Mouse (Mus musculus): ENCODE measurements around the gene Prr19. TPM values are rescaled to one million over a fixed set of nuclear protein-coding genes. Genes with fewer than 3 reads are reported as not detected.

Prr19 gene
- polyA plus RNA-seq, 1 experiment from 2014 or later: 0.13 TPM

DNA sequence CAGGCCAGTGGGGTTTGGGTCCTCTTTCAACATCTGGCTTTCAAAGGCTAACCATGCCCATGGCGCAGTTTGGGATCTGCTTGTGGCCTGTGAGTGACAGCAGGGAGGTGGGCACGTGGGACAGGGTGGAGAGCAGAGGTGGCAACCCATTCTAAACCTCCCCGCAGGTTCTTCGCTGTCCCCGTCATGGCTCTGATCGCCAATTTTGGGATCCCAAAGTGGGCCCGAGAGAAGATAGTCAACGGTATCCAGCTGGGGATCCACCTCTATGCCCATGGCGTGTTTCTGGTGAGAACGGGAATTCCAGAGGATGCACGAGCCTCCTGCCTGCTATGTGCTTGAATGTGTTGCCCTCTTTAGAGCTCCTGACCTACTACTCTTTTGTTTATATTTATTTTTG lies 10.0 kb downstream of the Prr19 start:
- Histone ChIP-seq H3K4me2 (ENCODE audit: low read depth, low read length) (no peak overlapping the region), H3K9me3 (ENCODE audit: control insufficient read depth, low read length) (no peaks in the 10 kb centered on the region), H3K9ac (ENCODE audit: low read length) (no peak overlapping the region), H3K4me3 (ENCODE audit: low read length) (no peak overlapping the region), H3K36me3 (ENCODE audit: control insufficient read depth, insufficient read depth, low read length) (no peaks in the 10 kb centered on the region), H3K27ac (ENCODE audit: low read length) (no peak overlapping the region), H3K4me1 (replicated peaks; ENCODE audit: control insufficient read depth, insufficient read depth, low read length) (peaks cover 14% of the 10 kb centered on the region), H3K27me3 (ENCODE audit: control insufficient read depth, insufficient read depth, low read depth, low read length) (peaks cover 50% of the 10 kb centered on the region)
- no peak for ATAC-seq (ENCODE audit: low read depth)
- 70% methylated on average over 11 of the region's 11 CpGs for WGBS

- H3K9ac ChIP-seq (ENCODE audit: low read length): no peak overlapping the region
- no peak overlapping the region for H3K27ac ChIP-seq (ENCODE audit: low read length)
- H3K4me2 ChIP-seq (ENCODE audit: low read depth, low read length): no peak overlapping the region
- no peak overlapping the region for H3K4me3 ChIP-seq (ENCODE audit: low read length)
- H3K4me1 ChIP-seq (replicated peaks; ENCODE audit: control insufficient read depth, insufficient read depth, low read length): peaks cover 22% of the 10 kb centered on the region
- WGBS: 31% methylated on average over 7 of the region's 7 CpGs
- no peaks in the 10 kb centered on the region for H3K9me3 ChIP-seq (ENCODE audit: control insufficient read depth, low read length)
- no peak for ATAC-seq (ENCODE audit: low read depth)
- H3K27me3 ChIP-seq (ENCODE audit: control insufficient read depth, insufficient read depth, low read depth, low read length): peaks cover 44% of the 10 kb centered on the region
- H3K36me3 ChIP-seq (ENCODE audit: control insufficient read depth, insufficient read depth, low read length): no peaks in the 10 kb centered on the region
Measured at GRCm38 (mm10) chr7:25313325-25313724, 12.1 kb downstream of the Prr19 start.

GRCm38 (mm10) chr7:25314606-25315305 lies 13.5 kb downstream of the Prr19 start:
- Histone ChIP-seq H3K4me3 (ENCODE audit: low read length) (peak overlapping the region; percentile 51), H3K4me2 (ENCODE audit: low read depth, low read length) (peak overlapping the region; percentile 77), H3K36me3 (ENCODE audit: control insufficient read depth, insufficient read depth, low read length) (no peaks in the 10 kb centered on the region), H3K27ac (ENCODE audit: low read length) (no peak overlapping the region), H3K27me3 (ENCODE audit: control insufficient read depth, insufficient read depth, low read depth, low read length) (peaks cover 41% of the 10 kb centered on the region), H3K9me3 (ENCODE audit: control insufficient read depth, low read length) (no peaks in the 10 kb centered on the region), H3K9ac (ENCODE audit: low read length) (peak overlapping the region; percentile 49), H3K4me1 (replicated peaks; ENCODE audit: control insufficient read depth, insufficient read depth, low read length) (peaks cover 22% of the 10 kb centered on the region)
- ATAC-seq (ENCODE audit: low read depth): no peak
- 2% methylated on average over 49 of the region's 51 CpGs for WGBS

DNA sequence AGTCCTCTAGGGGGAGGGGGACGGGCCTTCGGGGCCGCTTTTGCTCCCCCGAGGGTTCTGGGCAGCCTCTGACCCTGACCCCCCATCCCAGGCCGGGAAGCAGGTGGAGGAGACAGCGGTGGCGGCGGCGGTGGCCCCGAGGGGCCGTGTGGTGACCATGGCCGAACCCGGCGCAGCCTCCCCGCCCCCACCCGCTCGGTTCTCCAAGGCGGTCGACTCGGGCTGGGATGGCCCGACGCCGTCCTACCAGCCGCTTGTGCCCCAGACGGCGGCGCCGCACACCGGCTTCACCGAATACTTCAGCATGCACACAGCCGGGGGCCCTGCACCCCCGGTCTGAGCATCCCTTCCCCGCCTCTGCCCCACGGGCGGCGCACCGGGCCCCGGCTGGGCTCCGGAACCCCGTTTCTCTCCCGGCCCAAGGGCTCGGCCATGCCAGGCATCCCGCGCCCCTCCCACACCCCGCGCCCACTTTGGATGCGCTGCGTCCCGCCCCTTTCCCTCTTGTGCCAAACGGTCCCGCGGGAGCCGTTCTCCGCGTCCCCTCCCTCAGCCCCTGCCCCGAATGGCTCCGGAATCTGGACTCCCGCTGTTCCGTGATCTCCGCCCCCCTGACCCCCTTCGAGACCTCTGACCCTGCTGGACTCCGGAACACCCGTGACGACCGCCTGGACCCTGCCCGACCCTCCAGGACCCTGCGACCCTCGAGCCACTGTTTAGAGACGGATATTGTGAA lies 14.3 kb downstream of the Prr19 start:
- Histone ChIP-seq H3K9me3 (ENCODE audit: control insufficient read depth, low read length) (no peaks in the 10 kb centered on the region), H3K36me3 (ENCODE audit: control insufficient read depth, insufficient read depth, low read length) (no peaks in the 10 kb centered on the region), H3K4me1 (replicated peaks; ENCODE audit: control insufficient read depth, insufficient read depth, low read length) (peaks cover 22% of the 10 kb centered on the region), H3K4me2 (ENCODE audit: low read depth, low read length) (peak overlapping the region; percentile 77), H3K27ac (ENCODE audit: low read length) (no peak overlapping the region), H3K27me3 (ENCODE audit: control insufficient read depth, insufficient read depth, low read depth, low read length) (peaks cover 41% of the 10 kb centered on the region), H3K4me3 (ENCODE audit: low read length) (peak overlapping the region; percentile 51), H3K9ac (ENCODE audit: low read length) (peak overlapping the region; percentile 49)
- under 1% methylated on average over 55 of the region's 69 CpGs for WGBS
- ATAC-seq (ENCODE audit: low read depth): no peak

- Histone ChIP-seq H3K4me2 (ENCODE audit: low read depth, low read length) (peak within 1 kb of the TSS; percentile 78), H3K27ac (ENCODE audit: low read length) (peak within 1 kb of the TSS; percentile 84), H3K9ac (ENCODE audit: low read length) (peak within 1 kb of the TSS; percentile 74), H3K4me3 (ENCODE audit: low read length) (peak within 1 kb of the TSS; percentile 55), H3K36me3 (ENCODE audit: control insufficient read depth, insufficient read depth, low read length) (no peaks in the 10 kb centered on the region), H3K9me3 (ENCODE audit: control insufficient read depth, low read length) (no peaks in the 10 kb centered on the region), H3K27me3 (ENCODE audit: control insufficient read depth, insufficient read depth, low read depth, low read length) (peaks cover 38% of the 10 kb centered on the region), H3K4me1 (replicated peaks; ENCODE audit: control insufficient read depth, insufficient read depth, low read length) (peaks cover 25% of the 10 kb centered on the region)
- WGBS: under 1% methylated on average over 52 of the region's 52 CpGs
- ATAC-seq (ENCODE audit: low read depth): peak; percentile 99
Measured at GRCm38 (mm10) chr7:25316532-25317445, 15.6 kb downstream of the Prr19 start, which contains the start of gene Megf8. Megf8 (plus strand) TSS chr7:25317164.

GRCm38 (mm10) chr7:25317446-25317999 lies 16.3 kb downstream of the Prr19 start:
- H3K36me3 ChIP-seq (ENCODE audit: control insufficient read depth, insufficient read depth, low read length): no peaks in the 10 kb centered on the region
- H3K27ac ChIP-seq (ENCODE audit: low read length): peak overlapping the region; percentile 84
- H3K4me1 ChIP-seq (replicated peaks; ENCODE audit: control insufficient read depth, insufficient read depth, low read length): peaks cover 30% of the 10 kb centered on the region
- no peaks in the 10 kb centered on the region for H3K9me3 ChIP-seq (ENCODE audit: control insufficient read depth, low read length)
- H3K4me2 ChIP-seq (ENCODE audit: low read depth, low read length): peak overlapping the region; percentile 78
- whole genome bisulfite sequencing: 7% methylated on average over 21 of the region's 21 CpGs
- H3K4me3 ChIP-seq (ENCODE audit: low read length): peak overlapping the region; percentile 55
- H3K27me3 ChIP-seq (ENCODE audit: control insufficient read depth, insufficient read depth, low read depth, low read length): peaks cover 34% of the 10 kb centered on the region
- no peak for ATAC-seq (ENCODE audit: low read depth)
- H3K9ac ChIP-seq (ENCODE audit: low read length): peak overlapping the region; percentile 74

GRCm38 (mm10) chr7:25322058-25322484 lies 20.9 kb downstream of the Prr19 start:
- H3K36me3 ChIP-seq (ENCODE audit: control insufficient read depth, insufficient read depth, low read length): no peaks in the 10 kb centered on the region
- peak overlapping the region; percentile 34 for H3K4me2 ChIP-seq (ENCODE audit: low read depth, low read length)
- H3K27ac ChIP-seq (ENCODE audit: low read length): peak overlapping the region; percentile 85
- ATAC-seq (ENCODE audit: low read depth): peak; percentile 89
- WGBS: 8% methylated on average over 6 of the region's 6 CpGs
- H3K4me3 ChIP-seq (ENCODE audit: low read length): peak overlapping the region; percentile 22; the same call in 1 of the 2 replicates
- H3K9me3 ChIP-seq (ENCODE audit: control insufficient read depth, low read length): no peaks in the 10 kb centered on the region
- no peaks in the 10 kb centered on the region for H3K27me3 ChIP-seq (ENCODE audit: control insufficient read depth, insufficient read depth, low read depth, low read length)
- H3K9ac ChIP-seq (ENCODE audit: low read length): peak overlapping the region; percentile 42
- peaks cover 16% of the 10 kb centered on the region for H3K4me1 ChIP-seq (replicated peaks; ENCODE audit: control insufficient read depth, insufficient read depth, low read length)

DNA sequence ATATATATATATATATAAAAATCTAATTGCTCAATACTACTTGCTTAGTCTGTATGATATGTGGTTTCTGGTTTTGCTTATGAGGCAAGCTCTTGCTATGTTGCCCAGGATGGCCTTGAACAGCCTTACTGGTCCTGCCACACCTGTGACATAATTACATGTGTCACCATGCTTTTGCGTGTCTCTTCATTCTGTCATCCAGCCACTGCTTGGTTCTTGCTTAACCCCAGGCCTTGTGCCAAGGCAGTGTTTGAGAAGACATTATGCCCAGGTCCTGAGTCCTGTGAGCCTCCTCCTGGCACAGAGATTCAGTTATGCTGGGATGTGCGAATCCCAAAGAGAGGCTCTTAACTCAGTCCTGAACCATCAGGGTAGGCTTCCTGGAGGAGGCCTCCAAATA lies 22.0 kb downstream of the Prr19 start:
- Histone ChIP-seq H3K36me3 (ENCODE audit: control insufficient read depth, insufficient read depth, low read length) (no peaks in the 10 kb centered on the region), H3K4me3 (ENCODE audit: low read length) (no peak overlapping the region), H3K27me3 (ENCODE audit: control insufficient read depth, insufficient read depth, low read depth, low read length) (no peaks in the 10 kb centered on the region), H3K4me1 (replicated peaks; ENCODE audit: control insufficient read depth, insufficient read depth, low read length) (peaks cover 8% of the 10 kb centered on the region), H3K9me3 (ENCODE audit: control insufficient read depth, low read length) (no peaks in the 10 kb centered on the region), H3K27ac (ENCODE audit: low read length) (no peak overlapping the region), H3K9ac (ENCODE audit: low read length) (no peak overlapping the region), H3K4me2 (ENCODE audit: low read depth, low read length) (no peak overlapping the region)
- 73% methylated on average over 2 of the region's 2 CpGs for WGBS
- ATAC-seq (ENCODE audit: low read depth): no peak
